Mouse (Mus musculus) heart, postnatal 0 days (tissue): ENCODE measurements at regions not wholly inside any gene's neighbourhood (a gene's known extent, or its start where the extent isn't known, plus 50 kb on each side); places are given as distances from the start of the nearest gene placed in this dataset.

Experiments
- CTCF ChIP-seq: IDR thresholded peaks from 2 replicates; pipeline ENCODE4 v1.5.1; 2016; ENCODE audit warnings: antibody characterized with exemption, control low read depth, low read depth
- EP300 ChIP-seq: IDR thresholded peaks from 2 replicates; pipeline ENCODE4 v1.6.1; 2016; ENCODE audit warnings: antibody characterized with exemption, low read depth

DNA sequence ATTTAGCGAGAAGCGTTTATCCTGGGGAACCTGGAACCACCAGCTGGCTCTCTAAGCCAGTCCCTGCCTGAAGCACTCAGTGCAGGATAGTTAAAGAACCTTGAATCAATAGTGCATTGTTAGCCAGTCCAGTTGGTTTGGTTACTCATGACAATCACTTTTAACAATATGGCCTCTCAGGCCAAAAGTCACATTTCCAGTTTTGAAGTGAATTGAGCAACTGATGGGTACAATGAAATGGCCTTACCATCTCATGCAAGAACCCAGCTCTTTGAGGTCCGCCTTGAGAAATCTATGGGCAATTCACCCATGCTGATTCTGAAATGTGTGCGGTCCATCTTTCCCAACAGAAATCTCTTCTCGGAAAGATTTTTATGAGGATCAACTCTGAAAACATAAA is 77.0 kb upstream of the Tmc1 start:
- TF ChIP-seq CTCF, result no peak
- TF ChIP-seq EP300, result no peak
